Mouse (Mus musculus) megakaryocyte progenitor cell, adult 5-6 weeks (primary cell): Measurements from ENCODE around the gene Dner. TPM values are rescaled to one million over a fixed set of nuclear protein-coding genes. Genes with fewer than 3 reads are reported as not detected.
A peak's percentile ranks its signal among the peaks of the same experiment; 100 is the strongest.

Experiments
- ATAC-seq: replicated peaks from 2 replicates; pipeline ENCODE4 v1.8.0; 2016; ENCODE audit warnings: mild to moderate bottlenecking, moderate TSS enrichment, inconsistent platforms; ENCODE audit not compliant: poor library complexity
- total RNA-seq, 2 experiments: library from RNA; stranded (forward) in 1 of 2; stranded (reverse) in 1 of 2; fragments of 157-497, 149-512 nt in 1 of 2; fragments of 200-1000 nt in 1 of 2; gene quantifications; 2 replicates each; pipeline versions ENCODE4 v1.2.3 to v1.2.4; 2015 to 2017

Gene Dner
- total RNA-seq, 2 experiments from 2014 or later, result 0.12 TPM; not detected in 1

DNA sequence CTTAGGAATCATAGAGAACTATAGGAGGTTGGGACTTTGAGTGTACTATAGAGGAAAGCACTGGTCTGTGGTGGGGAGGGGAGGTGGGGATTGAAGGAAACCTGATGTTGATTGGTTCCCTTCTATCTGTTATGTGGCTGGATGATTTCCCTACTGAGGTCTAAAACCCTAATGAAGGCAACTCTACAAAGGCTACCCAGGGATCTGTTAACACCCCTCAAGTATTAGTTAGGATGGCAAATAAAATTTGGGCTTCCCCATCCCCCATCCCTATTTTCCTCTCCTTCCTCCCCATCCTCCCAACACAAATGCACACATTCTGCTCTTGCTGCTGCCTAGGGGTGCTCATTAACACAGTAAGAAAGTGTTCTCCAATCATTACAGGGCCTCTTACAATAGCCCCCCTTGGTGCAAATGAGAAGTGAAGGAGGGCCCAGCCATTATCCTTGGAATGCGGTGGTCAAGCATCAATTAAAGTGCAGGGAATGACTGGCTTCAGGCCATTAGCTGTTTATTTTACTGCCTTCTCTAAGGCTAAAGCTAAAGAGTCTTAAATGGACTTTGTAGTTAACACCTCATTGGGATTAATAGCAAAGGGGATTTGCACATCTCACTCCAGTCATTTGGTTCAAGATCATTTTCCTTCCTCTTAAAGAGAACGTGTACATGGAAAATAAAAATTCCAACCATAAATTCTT is 146.5 kb downstream of the Dner start:
- no peak for ATAC-seq

DNA sequence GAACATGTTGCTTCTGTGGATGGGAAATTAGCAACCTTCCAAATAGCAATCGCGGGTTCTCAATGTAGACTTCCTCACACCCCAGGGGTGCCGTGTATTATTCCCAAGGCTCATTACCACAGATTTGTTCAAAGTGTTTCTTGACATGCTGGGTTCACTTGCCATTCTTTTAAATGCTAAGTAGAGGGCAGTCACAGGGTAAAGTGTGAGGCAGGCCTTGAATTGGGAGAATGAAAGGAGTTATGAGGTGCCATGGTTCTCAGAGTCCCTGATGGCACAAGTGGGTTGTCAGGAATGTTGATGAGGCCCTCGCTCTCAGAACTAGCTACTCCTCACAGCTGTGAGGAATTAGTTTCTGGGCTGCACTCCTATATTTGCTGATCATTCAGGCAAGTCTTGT is 160.0 kb downstream of the Dner start:
- ATAC-seq, result no peak

- ATAC-seq, result no peak
Measured at GRCm38 (mm10) chr1:84525514-84525913, 170.5 kb downstream of the Dner start.

- ATAC-seq, result no peak
Measured at GRCm38 (mm10) chr1:84524413-84524812, 171.6 kb downstream of the Dner start.

DNA sequence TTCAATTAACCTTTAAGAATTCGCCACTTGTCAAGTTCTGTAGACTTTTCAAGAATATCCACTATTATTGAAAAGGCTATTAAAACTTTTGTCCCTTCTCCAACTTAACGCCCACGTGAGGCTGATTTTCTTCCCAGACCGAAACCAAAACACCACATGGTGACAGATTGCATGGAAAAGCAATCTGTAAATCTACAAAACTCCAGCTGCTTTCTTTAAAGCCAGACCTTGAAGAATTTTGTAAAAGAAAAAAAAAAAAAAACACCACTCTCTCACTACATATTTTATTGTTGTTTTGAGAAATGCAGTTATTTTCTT is 173.1 kb downstream of the Dner start:
- no peak for ATAC-seq

- ATAC-seq, result no peak
Measured at GRCm38 (mm10) chr1:84522256-84522962, 173.6 kb downstream of the Dner start.

DNA sequence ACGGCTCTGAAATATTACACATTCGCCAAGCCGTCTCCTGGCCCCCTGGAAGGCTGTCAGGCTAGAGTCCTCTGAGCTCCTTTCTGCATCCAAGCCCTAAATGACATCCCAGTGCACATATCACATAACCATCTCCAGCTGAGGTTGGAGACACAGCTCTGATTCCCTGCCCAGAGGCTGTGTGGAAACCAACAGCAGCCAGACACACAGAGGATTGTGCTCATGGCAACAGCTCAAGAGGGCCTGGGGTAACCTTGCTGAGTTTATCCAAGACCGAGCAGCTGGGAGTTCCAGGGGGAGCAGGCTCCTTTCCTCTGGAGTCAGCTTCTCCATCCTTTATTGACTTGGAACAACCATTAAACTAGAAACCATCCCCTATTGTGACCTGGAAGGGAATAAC is 177.7 kb downstream of the Dner start:
- ATAC-seq, result no peak

GRCm38 (mm10) chr1:84513201-84513600 is 182.8 kb downstream of the Dner start:
- ATAC-seq, result no peak

DNA sequence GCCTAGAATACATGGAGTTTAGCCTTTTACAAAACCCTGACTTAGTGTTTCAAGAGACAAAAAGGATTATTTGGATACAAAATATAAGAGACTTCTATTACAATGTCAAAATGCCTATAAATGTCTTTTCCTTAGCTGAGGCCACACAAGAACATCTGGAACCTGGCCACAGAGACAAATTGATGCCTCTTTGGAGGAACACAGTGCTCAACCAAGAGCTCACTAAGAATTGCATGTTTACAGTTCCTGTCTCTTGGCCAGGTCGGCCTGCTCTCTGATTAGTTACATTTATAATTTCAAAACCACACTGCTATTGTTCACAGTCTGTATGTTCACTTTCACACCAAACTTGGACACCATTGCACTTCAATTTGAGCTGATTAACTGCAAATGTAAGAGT is 187.5 kb downstream of the Dner start:
- no peak for ATAC-seq

DNA sequence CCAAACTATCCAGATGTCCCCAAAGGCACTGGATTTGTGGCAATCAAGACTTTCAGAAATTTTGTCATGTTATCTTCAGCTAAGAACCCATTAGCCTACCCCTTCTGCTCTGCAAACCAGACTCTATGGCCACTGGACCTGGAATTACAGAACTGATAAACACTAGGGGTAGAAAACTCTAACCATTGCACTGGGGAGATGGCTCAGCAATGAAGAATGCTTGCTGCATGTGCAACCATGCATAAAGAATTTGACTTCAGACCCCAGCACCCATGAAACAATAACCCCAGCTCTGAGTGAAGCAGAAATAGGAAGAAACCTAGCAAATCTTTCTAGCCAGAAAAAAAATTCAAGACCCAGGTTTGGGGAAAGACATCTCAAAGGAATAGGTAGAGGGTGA is 188.5 kb downstream of the Dner start:
- no peak for ATAC-seq

DNA sequence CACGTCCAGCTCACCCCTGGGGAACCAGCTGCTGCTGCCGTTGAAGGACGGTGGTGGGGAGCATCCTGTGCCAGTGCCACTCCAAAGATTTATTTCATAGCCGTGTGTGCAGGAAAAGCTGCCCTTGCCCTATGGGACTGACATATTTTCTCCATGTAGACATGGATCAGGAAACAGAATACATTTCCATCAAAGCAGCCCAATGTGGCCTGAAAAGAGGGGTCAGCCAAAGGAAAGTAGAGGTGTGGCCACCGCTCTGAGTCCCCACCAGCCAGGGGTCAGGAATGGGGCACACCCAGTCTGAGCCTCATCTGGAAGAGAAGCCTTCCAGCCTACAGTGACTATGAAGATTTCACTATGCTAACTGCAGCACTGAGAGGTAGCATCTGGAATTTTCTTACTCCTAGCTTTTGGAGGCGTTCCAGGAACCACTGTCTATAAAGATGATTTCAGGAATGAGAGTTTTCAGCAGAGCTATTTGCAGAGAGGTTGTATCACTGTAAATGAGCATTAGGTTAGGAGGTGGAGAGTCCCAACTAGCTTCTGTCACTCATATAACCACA is 189.0 kb downstream of the Dner start:
- no peak for ATAC-seq

GRCm38 (mm10) chr1:84500673-84501072 is 195.3 kb downstream of the Dner start:
- ATAC-seq, result no peak

GRCm38 (mm10) chr1:84491732-84492131 is 204.3 kb downstream of the Dner start:
- ATAC-seq, result no peak

GRCm38 (mm10) chr1:84488546-84488945 is 207.5 kb downstream of the Dner start:
- no peak for ATAC-seq

DNA sequence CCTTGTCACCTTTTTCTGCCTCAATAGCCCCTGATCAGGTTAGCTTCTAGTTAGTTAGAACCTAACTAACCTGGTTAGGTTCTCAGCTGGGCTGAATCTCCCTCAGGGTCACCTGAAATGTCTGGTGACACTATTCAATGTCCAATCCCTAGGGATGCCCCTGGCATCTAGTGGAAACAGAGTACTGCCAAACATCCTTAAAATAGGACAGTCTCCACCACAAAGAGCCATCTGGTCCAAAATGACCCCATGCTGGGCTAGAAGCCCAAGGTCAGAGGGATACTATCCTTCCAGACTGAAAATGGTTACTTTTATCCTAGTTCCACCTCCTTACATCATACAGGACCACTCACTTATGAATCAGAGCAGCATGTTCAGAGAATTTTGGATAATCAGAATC is 211.0 kb downstream of the Dner start:
- no peak for ATAC-seq

DNA sequence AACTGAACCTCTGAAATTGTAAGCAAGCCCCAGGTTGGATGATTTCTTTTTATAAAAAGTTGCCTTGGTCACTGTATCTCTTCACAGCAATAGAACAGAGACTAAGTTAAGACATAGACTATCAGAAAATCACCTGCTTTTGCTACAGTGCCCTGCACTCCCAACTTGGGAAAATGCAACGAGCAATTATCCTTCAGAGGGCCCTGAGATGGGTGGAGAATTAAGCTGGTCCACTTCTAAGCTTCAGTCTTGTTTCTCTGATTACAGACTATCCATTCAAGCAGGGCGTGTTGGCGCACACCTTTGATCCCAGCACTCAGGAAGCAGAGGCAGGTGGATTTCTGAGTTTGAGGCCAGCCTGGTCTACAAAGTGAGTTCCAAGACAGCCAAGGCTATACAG is 211.4 kb downstream of the Dner start:
- ATAC-seq, result no peak

GRCm38 (mm10) chr1:84479976-84480375 is 216.0 kb downstream of the Dner start:
- ATAC-seq, result no peak

DNA sequence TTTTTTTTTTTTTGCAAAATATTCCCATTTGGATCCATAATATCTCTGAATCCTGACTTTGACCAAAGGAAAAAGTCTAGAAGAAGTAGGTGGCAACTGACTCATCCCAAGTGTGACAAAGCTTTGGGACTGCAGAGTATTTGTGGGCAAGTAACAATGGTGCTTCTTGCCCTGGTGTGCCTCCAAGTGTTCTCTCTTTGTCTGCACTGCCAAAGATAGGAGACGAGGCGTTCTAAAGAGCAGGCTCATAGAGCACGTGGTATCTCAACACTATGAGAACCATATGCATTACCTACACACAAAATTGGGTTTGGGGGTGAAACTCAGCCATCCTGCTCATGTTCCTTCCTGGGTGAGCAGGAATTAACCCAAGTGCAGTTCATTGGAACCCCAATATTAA is 221.7 kb downstream of the Dner start:
- ATAC-seq, result no peak

DNA sequence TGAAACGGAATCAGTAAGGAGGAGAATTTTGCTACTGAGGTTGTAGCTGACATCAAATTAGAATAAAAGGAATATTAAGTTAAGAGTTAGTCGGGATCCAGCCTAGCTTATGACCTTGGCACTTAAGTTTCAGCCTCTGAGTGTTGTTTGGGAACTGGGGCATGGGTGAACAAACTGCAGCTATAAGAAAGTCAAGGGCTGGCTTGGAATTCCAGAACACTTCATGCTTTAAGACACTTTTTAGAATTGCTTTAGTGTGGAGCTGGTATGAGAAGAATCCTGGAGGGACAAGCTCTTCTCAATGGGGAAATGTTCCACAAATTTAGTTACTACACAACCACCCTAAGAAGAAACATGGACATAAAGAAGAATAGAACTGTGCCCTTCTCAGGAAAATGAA is 223.8 kb downstream of the Dner start:
- no peak for ATAC-seq

DNA sequence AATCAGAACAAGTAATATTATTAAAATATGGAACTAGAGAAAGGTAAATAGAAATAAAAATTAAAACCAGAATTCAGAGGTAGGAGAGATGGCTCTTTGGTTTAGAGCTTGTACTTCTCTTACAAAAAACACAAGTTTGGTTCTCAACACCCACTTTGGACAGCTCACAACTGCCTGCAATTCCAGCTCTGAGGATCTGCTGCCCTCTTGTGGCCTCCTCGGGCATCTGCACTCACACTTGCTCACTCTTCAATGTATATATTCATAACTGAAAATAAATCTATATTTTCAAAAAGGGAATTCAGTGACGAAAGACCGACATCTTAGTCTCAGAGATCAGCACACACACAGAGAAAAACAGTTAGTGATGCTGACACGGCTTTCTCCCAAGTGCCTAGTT is 225.7 kb downstream of the Dner start:
- ATAC-seq, result peak; percentile 55; the same call in 1 of the 2 replicates

- no peak for ATAC-seq
Measured at GRCm38 (mm10) chr1:84467664-84468063, 228.4 kb downstream of the Dner start.

- no peak for ATAC-seq
Measured at GRCm38 (mm10) chr1:84464761-84465160, 231.3 kb downstream of the Dner start.
